Mouse (Mus musculus) ES-E14 (cell line): ENCODE measurements at regions not wholly inside any gene's neighbourhood (a gene's known extent, or its start where the extent isn't known, plus 50 kb on each side); places are given as distances from the start of the nearest gene placed in this dataset.

ENCODE experiments used
- CHD2 ChIP-seq: IDR thresholded peaks from 2 replicates; pipeline ENCODE4 v1.6.1; 2014; ENCODE audit warnings: mild to moderate bottlenecking, low read depth, low read length, inconsistent platforms
- MAFK ChIP-seq: IDR thresholded peaks from 2 replicates; pipeline ENCODE4 v1.6.1; 2014; ENCODE audit warnings: mild to moderate bottlenecking, low read depth, low read length, inconsistent platforms; ENCODE audit not compliant: insufficient read depth
- ZNF384 ChIP-seq: IDR thresholded peaks from 2 replicates; pipeline ENCODE4 v1.6.1; 2012; ENCODE audit warnings: low read depth, low read length, inconsistent platforms

- no peak for TF ChIP-seq MAFK
- TF ChIP-seq CHD2, result no peak
- no peak for TF ChIP-seq ZNF384
Observed at GRCm38 (mm10) chr17:93609261-93609660, 410.4 kb downstream of the Adcyap1 start.
